Mouse (Mus musculus): ENCODE data around the gene Pik3r2. TPM values are rescaled to one million over a fixed set of nuclear protein-coding genes. Genes with fewer than 3 reads are reported as not detected.
A peak's percentile ranks its signal among the peaks of the same experiment; 100 is the strongest.

Pik3r2 gene
- polyA plus RNA-seq, 1 experiment from 2014 or later = 77.3 TPM

DNA sequence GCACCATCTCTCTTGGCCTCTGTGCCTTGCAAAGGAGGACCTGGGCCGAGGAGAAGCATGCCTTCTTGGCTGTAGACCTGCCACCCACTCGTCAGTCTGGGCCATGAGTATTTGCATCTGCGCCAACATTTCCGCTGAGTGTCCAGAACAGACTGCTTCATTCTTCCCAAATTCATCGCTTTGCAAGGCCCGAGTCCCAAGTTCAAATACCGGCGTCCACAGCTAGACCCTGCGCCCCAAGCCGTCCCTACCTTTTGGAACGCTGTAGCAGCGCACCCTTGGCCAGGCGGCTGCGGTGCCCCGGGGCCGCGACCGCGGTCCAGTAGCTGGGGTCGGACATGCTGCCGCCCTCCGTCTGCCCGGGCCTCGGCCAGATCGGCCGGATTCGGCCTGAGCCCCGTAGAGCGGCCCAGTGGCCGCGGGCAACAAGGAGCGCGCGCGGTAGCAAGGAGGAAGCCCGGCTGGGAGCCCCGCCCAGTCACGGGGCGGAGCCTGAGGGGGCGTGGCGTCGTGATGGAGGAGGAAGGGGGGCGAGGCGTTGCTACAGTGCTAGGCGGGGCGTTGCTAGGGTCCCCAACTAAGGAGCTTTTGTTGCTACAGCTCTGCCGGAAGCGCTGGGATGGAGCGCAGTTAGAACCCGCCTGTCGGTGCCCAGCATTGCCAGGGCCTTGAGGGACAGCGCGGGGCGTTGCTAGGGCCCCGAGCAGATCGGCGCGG lies 15.6 kb upstream of the Pik3r2 start:
- peak overlapping the region; percentile 86 for H3K27ac ChIP-seq (ENCODE audit: low read length)
- 4% methylated on average over 58 of the region's 58 CpGs for WGBS
- peak; percentile 87 for ATAC-seq (ENCODE audit: low FRiP score, low TSS enrichment)
- peak overlapping the region; percentile 83 for H3K4me2 ChIP-seq (replicated peaks; ENCODE audit: low read depth, low read length)
- H3K9ac ChIP-seq (replicated peaks; ENCODE audit: low read length) = peak overlapping the region; percentile 97
- H3K4me3 ChIP-seq (ENCODE audit: low read length) = peak overlapping the region; percentile 86
- peaks cover 13% of the 10 kb centered on the region; the same call in 1 of the 2 replicates for H3K36me3 ChIP-seq (ENCODE audit: insufficient read depth, low read length)
- H3K27me3 ChIP-seq (ENCODE audit: insufficient read depth, low read length) = 0 out of 2 replicates have a peak, but pooled peaks cover 4% of the 10 kb centered on the region
- H3K9me3 ChIP-seq (ENCODE audit: low read length) = no peaks in the 10 kb centered on the region
- peaks cover 48% of the 10 kb centered on the region for H3K4me1 ChIP-seq (ENCODE audit: insufficient read depth, low read length)

DNA sequence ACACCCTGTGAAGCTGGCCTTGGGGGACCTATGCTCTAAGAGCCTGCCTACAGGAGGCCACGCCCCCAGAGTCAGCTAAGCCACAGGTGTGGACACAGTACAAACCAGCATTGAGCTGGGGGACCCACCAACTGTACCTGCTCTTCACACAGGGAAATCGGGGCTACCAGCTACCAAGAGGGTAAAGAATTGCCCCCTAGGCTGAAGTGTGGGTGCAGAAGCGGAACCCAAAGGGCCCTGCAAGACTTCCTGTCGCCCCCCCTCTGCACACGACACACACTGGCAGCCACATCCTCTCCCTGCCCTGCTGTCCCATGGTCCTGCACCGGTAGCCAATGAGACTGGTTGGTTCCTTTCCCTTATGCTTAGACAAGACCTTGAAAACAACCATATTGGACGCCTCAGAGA lies 14.8 kb upstream of the Pik3r2 start:
- peak overlapping the region; percentile 83 for H3K4me2 ChIP-seq (replicated peaks; ENCODE audit: low read depth, low read length)
- peak overlapping the region; percentile 97 for H3K9ac ChIP-seq (replicated peaks; ENCODE audit: low read length)
- peak overlapping the region; percentile 54 for H3K27ac ChIP-seq (ENCODE audit: low read length)
- WGBS = 46% methylated on average over 7 of the region's 7 CpGs
- H3K27me3 ChIP-seq (ENCODE audit: insufficient read depth, low read length) = 0 out of 2 replicates have a peak, but pooled peaks cover 4% of the 10 kb centered on the region
- H3K36me3 ChIP-seq (ENCODE audit: insufficient read depth, low read length) = peaks cover 21% of the 10 kb centered on the region; the same call in 1 of the 2 replicates
- H3K9me3 ChIP-seq (ENCODE audit: low read length) = no peaks in the 10 kb centered on the region
- H3K4me3 ChIP-seq (ENCODE audit: low read length) = peak overlapping the region; percentile 86
- peaks cover 45% of the 10 kb centered on the region for H3K4me1 ChIP-seq (ENCODE audit: insufficient read depth, low read length)
- ATAC-seq (ENCODE audit: low FRiP score, low TSS enrichment) = no peak

DNA sequence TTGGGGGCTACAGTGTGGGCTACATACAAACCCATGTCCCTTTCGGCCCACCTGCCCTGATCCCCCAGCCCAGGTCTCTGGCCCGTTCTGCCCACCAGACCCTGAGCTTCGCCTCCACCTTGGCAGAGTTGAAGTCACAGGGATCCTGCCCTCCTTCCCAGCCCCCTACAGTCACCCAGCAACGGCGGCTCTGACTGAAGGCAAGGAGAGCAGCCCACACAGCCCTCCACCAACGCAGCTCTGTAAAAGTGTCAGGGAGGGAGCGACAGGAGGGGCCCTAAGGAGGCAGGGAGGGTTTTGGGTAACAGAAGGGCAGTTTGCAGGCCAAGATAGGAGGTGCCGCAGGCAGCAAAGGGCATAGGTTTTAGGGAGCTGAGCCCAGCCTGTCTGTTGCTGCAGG lies 14.3 kb upstream of the Pik3r2 start:
- H3K4me1 ChIP-seq (ENCODE audit: insufficient read depth, low read length) = peaks cover 41% of the 10 kb centered on the region
- H3K9me3 ChIP-seq (ENCODE audit: low read length) = no peaks in the 10 kb centered on the region
- H3K4me2 ChIP-seq (replicated peaks; ENCODE audit: low read depth, low read length) = peak overlapping the region; percentile 83
- ATAC-seq (ENCODE audit: low FRiP score, low TSS enrichment) = no peak
- peak overlapping the region; percentile 86 for H3K4me3 ChIP-seq (ENCODE audit: low read length)
- H3K9ac ChIP-seq (replicated peaks; ENCODE audit: low read length) = peak overlapping the region; percentile 97
- H3K36me3 ChIP-seq (ENCODE audit: insufficient read depth, low read length) = peaks cover 25% of the 10 kb centered on the region
- H3K27ac ChIP-seq (ENCODE audit: low read length) = peak overlapping the region; percentile 54
- H3K27me3 ChIP-seq (ENCODE audit: insufficient read depth, low read length) = 0 out of 2 replicates have a peak, but pooled peaks cover 2% of the 10 kb centered on the region
- 27% methylated on average over 8 of the region's 8 CpGs for WGBS

DNA sequence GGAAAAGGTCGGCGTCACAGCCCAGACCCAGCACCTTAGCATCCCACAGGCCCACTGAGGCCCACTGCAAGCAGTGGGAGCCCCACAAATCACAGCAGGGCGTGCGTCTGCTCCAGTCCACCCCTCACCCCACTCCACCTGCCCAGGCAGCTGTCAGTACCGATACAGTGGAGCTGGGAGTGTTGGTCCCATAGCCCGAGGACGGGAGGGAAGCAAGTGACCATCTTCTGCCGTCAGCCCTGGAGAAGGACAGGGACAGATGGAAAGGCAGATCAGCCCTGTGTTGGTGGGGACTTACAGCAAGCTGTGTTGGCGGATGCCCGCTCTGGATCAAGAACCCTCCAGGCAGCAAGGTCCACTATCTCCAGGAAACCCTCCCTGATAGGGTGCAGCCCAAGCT lies 12.5 kb upstream of the Pik3r2 start:
- WGBS = 76% methylated on average over 10 of the region's 10 CpGs

DNA sequence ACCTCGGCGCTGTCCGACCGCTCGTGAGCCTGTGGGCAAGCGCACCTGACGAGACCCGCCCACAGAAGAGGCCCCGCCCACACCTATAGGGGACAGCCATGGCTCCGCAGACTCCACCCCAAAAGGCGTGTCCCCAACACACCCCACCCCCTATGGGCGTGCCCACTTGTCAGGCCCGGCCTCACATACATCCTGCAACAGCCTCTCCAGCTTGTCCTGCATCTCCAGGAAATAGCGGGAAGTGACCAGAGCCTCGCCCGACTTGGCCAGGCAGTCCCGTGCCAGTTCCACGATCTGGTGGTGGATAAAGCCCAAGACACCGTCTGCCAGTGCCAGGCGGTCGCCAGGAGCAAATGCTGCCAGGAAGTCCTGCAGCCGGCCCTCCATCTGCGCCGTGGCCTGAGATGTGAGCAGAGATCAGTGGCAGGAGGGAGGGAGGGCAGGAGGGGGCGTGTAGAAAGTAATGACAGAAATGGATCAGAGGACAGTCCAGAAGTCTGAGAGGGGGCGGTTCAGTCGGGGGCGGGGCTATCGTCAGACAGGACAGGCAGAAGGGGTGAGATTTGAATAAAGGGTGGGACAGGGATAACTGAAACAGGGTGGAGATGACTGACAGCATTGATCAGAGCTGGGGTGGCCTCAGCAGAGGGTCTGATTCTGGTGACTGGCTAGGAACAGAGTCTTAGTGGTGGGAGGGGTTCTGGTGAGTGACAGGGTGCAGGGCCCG lies 11.6 kb upstream of the Pik3r2 start:
- H3K27ac ChIP-seq (ENCODE audit: low read length) = peak overlapping the region; percentile 29; the same call in 1 of the 2 replicates
- 27% methylated on average over 30 of the region's 30 CpGs for WGBS
- no peaks in the 10 kb centered on the region for H3K9me3 ChIP-seq (ENCODE audit: low read length)
- 0 out of 2 replicates have a peak, but pooled peaks have one; percentile 8 for ATAC-seq (ENCODE audit: low FRiP score, low TSS enrichment)
- peaks cover 51% of the 10 kb centered on the region for H3K36me3 ChIP-seq (ENCODE audit: insufficient read depth, low read length)
- peak overlapping the region; percentile 38 for H3K4me2 ChIP-seq (replicated peaks; ENCODE audit: low read depth, low read length)
- peak overlapping the region; percentile 30 for H3K4me3 ChIP-seq (ENCODE audit: low read length)
- peak overlapping the region; percentile 11; the same call in 1 of the 2 replicates for H3K9ac ChIP-seq (replicated peaks; ENCODE audit: low read length)
- no peaks in the 10 kb centered on the region for H3K27me3 ChIP-seq (ENCODE audit: insufficient read depth, low read length)
- H3K4me1 ChIP-seq (ENCODE audit: insufficient read depth, low read length) = peaks cover 36% of the 10 kb centered on the region

More for the DNA sequence above, 12.5 kb upstream of the Pik3r2 start:
- peaks cover 42% of the 10 kb centered on the region for H3K36me3 ChIP-seq (ENCODE audit: insufficient read depth, low read length)
- no peak for ATAC-seq (ENCODE audit: low FRiP score, low TSS enrichment)
- no peak overlapping the region for H3K4me3 ChIP-seq (ENCODE audit: low read length)
- H3K27me3 ChIP-seq (ENCODE audit: insufficient read depth, low read length) = no peaks in the 10 kb centered on the region
- H3K27ac ChIP-seq (ENCODE audit: low read length) = no peak overlapping the region
- H3K4me2 ChIP-seq (replicated peaks; ENCODE audit: low read depth, low read length) = no peak overlapping the region
- no peaks in the 10 kb centered on the region for H3K9me3 ChIP-seq (ENCODE audit: low read length)
- H3K9ac ChIP-seq (replicated peaks; ENCODE audit: low read length) = no peak overlapping the region; the same call in 1 of the 2 replicates
- peaks cover 41% of the 10 kb centered on the region for H3K4me1 ChIP-seq (ENCODE audit: insufficient read depth, low read length)

DNA sequence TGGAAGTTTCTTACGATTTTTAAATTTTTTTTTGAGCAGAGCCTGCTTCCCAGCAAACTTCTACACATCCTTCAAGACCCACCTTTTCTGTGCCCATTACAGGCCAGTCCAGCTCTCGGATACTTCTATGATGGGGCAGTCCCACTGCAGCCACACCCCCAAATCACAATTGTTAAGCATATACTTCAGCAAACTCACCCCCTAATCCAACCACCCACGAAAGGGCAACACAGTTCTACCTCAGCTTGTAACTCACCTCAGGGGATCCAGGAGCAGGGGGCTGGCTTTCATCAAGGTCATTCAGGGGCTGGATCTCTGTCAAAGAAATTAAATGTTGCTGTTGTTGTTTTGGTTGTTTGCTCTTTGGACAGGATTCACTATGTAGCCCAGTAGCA lies 10.5 kb upstream of the Pik3r2 start:
- peak overlapping the region; percentile 44 for H3K9ac ChIP-seq (replicated peaks; ENCODE audit: low read length)
- no peak overlapping the region for H3K27ac ChIP-seq (ENCODE audit: low read length)
- H3K4me2 ChIP-seq (replicated peaks; ENCODE audit: low read depth, low read length) = peak overlapping the region; percentile 38; the same call in 1 of the 2 replicates
- no peaks in the 10 kb centered on the region for H3K27me3 ChIP-seq (ENCODE audit: insufficient read depth, low read length)
- H3K36me3 ChIP-seq (ENCODE audit: insufficient read depth, low read length) = peaks cover 54% of the 10 kb centered on the region
- H3K9me3 ChIP-seq (ENCODE audit: low read length) = no peaks in the 10 kb centered on the region
- no peak for ATAC-seq (ENCODE audit: low FRiP score, low TSS enrichment)
- 89% methylated on average over 3 of the region's 3 CpGs for WGBS
- peaks cover 29% of the 10 kb centered on the region for H3K4me1 ChIP-seq (ENCODE audit: insufficient read depth, low read length)
- no peak overlapping the region for H3K4me3 ChIP-seq (ENCODE audit: low read length)

DNA sequence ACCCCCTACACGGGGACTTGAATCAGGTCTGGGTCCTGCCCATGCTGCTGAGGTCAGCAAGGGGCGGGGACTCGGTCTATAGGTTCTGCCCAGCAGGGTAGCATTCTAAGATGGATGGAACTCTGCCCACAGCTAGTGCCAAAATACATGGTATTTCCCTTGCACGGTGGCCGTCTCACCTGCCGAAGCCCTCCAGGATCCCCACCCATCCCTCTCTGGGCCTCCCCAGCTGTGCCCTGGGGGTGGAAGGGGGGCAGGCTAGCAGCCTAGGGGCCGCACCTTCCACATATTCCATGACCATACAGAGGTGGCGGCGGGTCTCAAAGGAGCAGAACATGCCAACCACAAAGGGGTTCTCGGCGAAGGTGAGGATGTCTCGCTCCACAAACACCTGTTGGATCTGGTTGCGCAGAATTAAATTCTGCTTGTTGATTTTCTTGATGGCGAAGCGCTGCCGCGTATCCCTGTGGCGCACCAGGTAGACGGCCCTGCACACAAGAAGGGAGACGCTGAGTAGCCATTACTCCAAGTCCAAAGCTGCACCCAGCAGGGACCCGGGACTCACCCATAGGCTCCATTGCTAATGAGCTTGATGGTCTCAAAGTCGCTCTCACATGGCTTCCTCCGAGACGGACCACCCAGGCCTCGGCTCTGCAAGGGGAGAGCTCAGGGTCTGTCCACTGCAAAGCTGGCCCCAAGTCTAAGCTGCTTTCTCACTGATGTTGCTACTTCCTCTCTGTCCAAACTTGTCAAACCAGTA lies 10.0 kb upstream of the Pik3r2 start:
- no peaks in the 10 kb centered on the region for H3K9me3 ChIP-seq (ENCODE audit: low read length)
- no peaks in the 10 kb centered on the region for H3K27me3 ChIP-seq (ENCODE audit: insufficient read depth, low read length)
- WGBS = 86% methylated on average over 25 of the region's 25 CpGs
- peaks cover 24% of the 10 kb centered on the region for H3K4me1 ChIP-seq (ENCODE audit: insufficient read depth, low read length)
- ATAC-seq (ENCODE audit: low FRiP score, low TSS enrichment) = no peak
- H3K36me3 ChIP-seq (ENCODE audit: insufficient read depth, low read length) = peaks cover 60% of the 10 kb centered on the region
- H3K4me3 ChIP-seq (ENCODE audit: low read length) = no peak overlapping the region
- H3K4me2 ChIP-seq (replicated peaks; ENCODE audit: low read depth, low read length) = no peak overlapping the region
- H3K27ac ChIP-seq (ENCODE audit: low read length) = no peak overlapping the region
- H3K9ac ChIP-seq (replicated peaks; ENCODE audit: low read length) = no peak overlapping the region

DNA sequence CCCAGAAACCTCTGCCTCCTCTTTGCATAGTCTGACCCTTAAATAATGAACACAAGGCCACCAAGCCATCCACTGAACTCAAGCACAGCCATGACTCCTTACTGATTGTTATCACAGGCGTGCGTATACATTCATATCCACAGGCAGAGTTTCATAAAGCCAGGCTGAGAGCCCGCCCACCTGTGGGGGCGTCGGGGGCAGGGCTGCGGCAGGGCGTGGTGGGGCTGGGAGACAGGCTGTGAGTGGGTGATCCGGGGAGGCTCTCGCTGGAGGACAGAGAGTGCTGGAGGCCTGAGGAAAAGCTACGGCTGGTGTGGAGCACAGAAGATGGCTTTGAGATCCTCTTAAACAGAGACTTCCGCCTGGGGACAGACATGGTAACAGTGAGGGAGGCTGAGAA lies 3.6 kb upstream of the Pik3r2 start:
- WGBS = 75% methylated on average over 11 of the region's 11 CpGs
- ATAC-seq (ENCODE audit: low FRiP score, low TSS enrichment) = no peak
- Histone ChIP-seq H3K9ac (replicated peaks; ENCODE audit: low read length) (no peak overlapping the region), H3K36me3 (ENCODE audit: insufficient read depth, low read length) (peaks cover 52% of the 10 kb centered on the region), H3K27ac (ENCODE audit: low read length) (no peak overlapping the region), H3K4me1 (ENCODE audit: insufficient read depth, low read length) (peaks cover 18% of the 10 kb centered on the region), H3K9me3 (ENCODE audit: low read length) (no peaks in the 10 kb centered on the region), H3K27me3 (ENCODE audit: insufficient read depth, low read length) (no peaks in the 10 kb centered on the region), H3K4me3 (ENCODE audit: low read length) (no peak overlapping the region), H3K4me2 (replicated peaks; ENCODE audit: low read depth, low read length) (no peak overlapping the region)

DNA sequence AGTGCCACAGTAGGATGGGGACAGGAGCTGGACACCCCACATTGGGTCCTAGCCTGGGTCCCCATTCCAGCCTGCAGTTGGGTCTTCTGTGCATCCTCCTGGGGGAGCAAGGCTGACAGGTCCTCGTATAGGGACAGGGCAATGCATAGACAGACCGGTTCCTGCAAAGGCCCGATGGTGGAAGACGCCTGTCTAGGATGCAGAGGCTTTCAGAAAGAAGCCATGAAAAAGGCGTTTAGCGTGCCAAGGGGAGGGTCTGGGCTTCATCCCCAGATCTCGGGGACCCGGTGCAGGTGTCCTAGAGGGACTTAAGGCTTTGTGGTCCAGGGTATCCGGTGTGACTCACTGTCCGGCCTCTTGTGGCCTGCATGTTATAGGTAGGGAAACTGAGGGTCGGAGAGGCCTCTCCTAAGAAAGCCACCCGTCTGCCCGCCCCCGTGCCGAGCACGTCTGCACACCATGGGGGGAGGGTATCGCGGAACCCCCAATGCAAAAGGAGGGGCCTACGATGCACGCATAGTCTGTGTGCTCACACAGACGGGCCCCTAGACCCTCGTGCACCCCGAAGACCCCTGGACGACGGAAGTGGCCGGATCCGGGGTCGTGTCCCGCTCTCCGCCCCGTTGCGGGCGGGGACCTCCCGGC lies 540 bp downstream of the Pik3r2 start:
- ATAC-seq (ENCODE audit: low FRiP score, low TSS enrichment) = peak; percentile 4; the same call in 1 of the 2 replicates
- H3K36me3 ChIP-seq (ENCODE audit: insufficient read depth, low read length) = peaks cover 49% of the 10 kb centered on the region
- 3% methylated on average over 34 of the region's 34 CpGs for WGBS

More for the DNA sequence above, 540 bp downstream of the Pik3r2 start:
- Histone ChIP-seq H3K4me3 (ENCODE audit: low read length) (peak overlapping the region; percentile 84), H3K27ac (ENCODE audit: low read length) (peak overlapping the region; percentile 79), H3K9me3 (ENCODE audit: low read length) (no peaks in the 10 kb centered on the region), H3K4me2 (replicated peaks; ENCODE audit: low read depth, low read length) (peak overlapping the region; percentile 83), H3K27me3 (ENCODE audit: insufficient read depth, low read length) (no peaks in the 10 kb centered on the region), H3K4me1 (ENCODE audit: insufficient read depth, low read length) (peaks cover 39% of the 10 kb centered on the region), H3K9ac (replicated peaks; ENCODE audit: low read length) (peak overlapping the region; percentile 98)

Measured in kidney, embryonic 16.5 days (tissue).